Mouse (Mus musculus) CD4-positive, CD25-positive, alpha-beta regulatory T cell, adult 2 months (primary cell): ENCODE measurements around the gene Otulinl.

Experiments
- DNase-seq: peaks from one replicate; pipeline ENCODE4 v3.0.0-alpha.2; 2012; ENCODE audit warnings: low read depth, low spot score

The Otulinl gene

GRCm38 (mm10) chr15:27656626-27657025 lies 24.8 kb downstream of the Otulinl start:
- no peak for DNase-seq

- peak; percentile 51 for DNase-seq
Observed at GRCm38 (mm10) chr15:27655015-27655414, 26.4 kb downstream of the Otulinl start.

- peak; percentile 72 for DNase-seq
Observed at GRCm38 (mm10) chr15:27647686-27648085, 33.7 kb downstream of the Otulinl start.

- no peak for DNase-seq
Observed at GRCm38 (mm10) chr15:27646665-27647064, 34.7 kb downstream of the Otulinl start.

- no peak for DNase-seq
Observed at GRCm38 (mm10) chr15:27645250-27645649, 36.1 kb downstream of the Otulinl start.

- peak; percentile 73 for DNase-seq
Observed at GRCm38 (mm10) chr15:27642895-27643294, 38.5 kb downstream of the Otulinl start.

- DNase-seq = peak; percentile 81
Observed at GRCm38 (mm10) chr15:27641171-27641570, 40.2 kb downstream of the Otulinl start.

GRCm38 (mm10) chr15:27633941-27634900 lies 47.2 kb downstream of the Otulinl start:
- DNase-seq = no peak

- peak; percentile 98 for DNase-seq
Observed at GRCm38 (mm10) chr15:27630601-27631383, 50.6 kb downstream of the Otulinl start, which contains the start of gene Otulin. Gene Otulin, minus strand, starts transcription at chr15:27630693.

- peak; percentile 40 for DNase-seq
Observed at GRCm38 (mm10) chr15:27629800-27630600, 51.4 kb downstream of the Otulinl start.

- peak; percentile 17 for DNase-seq
Observed at GRCm38 (mm10) chr15:27629046-27629445, 52.3 kb downstream of the Otulinl start.

GRCm38 (mm10) chr15:27627794-27628193 lies 53.6 kb downstream of the Otulinl start:
- peak; percentile 84 for DNase-seq

GRCm38 (mm10) chr15:27626314-27626713 lies 55.1 kb downstream of the Otulinl start:
- DNase-seq = no peak

- DNase-seq = no peak
Observed at GRCm38 (mm10) chr15:27625890-27626255, 55.5 kb downstream of the Otulinl start.

- peak; percentile 53 for DNase-seq
Observed at GRCm38 (mm10) chr15:27625014-27625889, 56.1 kb downstream of the Otulinl start.

- no peak for DNase-seq
Observed at GRCm38 (mm10) chr15:27623286-27623685, 58.1 kb downstream of the Otulinl start.

- DNase-seq = no peak
Observed at GRCm38 (mm10) chr15:27620475-27621185, 60.7 kb downstream of the Otulinl start.

- no peak for DNase-seq
Observed at GRCm38 (mm10) chr15:27619683-27620082, 61.7 kb downstream of the Otulinl start.

GRCm38 (mm10) chr15:27618778-27619533 lies 62.4 kb downstream of the Otulinl start:
- DNase-seq = no peak
